Mouse (Mus musculus): ENCODE measurements around the gene Olfr740.

The Olfr740 gene

GRCm38 (mm10) chr14:50445245-50445644 is at the start of gene Olfr740:
Olfr740 (plus strand) TSS chr14:50445545.
- in situ Hi-C loops (cut with MboI, MseI) = no loop called here

- in situ Hi-C loops (cut with MboI, MseI) = no loop called here
Observed at GRCm38 (mm10) chr14:50407268-50407667, 38.1 kb upstream of the Olfr740 start, which contains the start of gene Olfr738. Olfr738 (plus strand) TSS chr14:50407568.

- in situ Hi-C loops (cut with MboI, MseI) = no loop called here
Observed at GRCm38 (mm10) chr14:50418326-50418725, 27.0 kb upstream of the Olfr740 start, which contains the start of gene Olfr739. Olfr739 (plus strand) TSS chr14:50418626.

- in situ Hi-C loops (cut with MboI, MseI) = no loop called here
Observed at GRCm38 (mm10) chr14:50472438-50472837, 27.1 kb downstream of the Olfr740 start, which contains the start of gene Olfr741. Olfr741 (plus strand) TSS chr14:50472738.

GRCm38 (mm10) chr14:50478406-50478805 is 33.1 kb downstream of the Olfr740 start:
- in situ Hi-C loops (cut with MboI, MseI) = no loop called here

- in situ Hi-C loops (cut with MboI, MseI) = no loop called here
Observed at GRCm38 (mm10) chr14:50503300-50503699, 58.0 kb downstream of the Olfr740 start, which contains the start of gene Olfr742. Olfr742 (plus strand) TSS chr14:50503600.
